Mouse (Mus musculus): ENCODE data around the gene Fam227a.

The Fam227a gene

GRCm38 (mm10) chr15:79609226-79609625, 49.5 kb downstream of the Fam227a start:
- DNase-seq, result no peak

GRCm38 (mm10) chr15:79608214-79608613, 50.5 kb downstream of the Fam227a start:
- no peak for DNase-seq

DNA sequence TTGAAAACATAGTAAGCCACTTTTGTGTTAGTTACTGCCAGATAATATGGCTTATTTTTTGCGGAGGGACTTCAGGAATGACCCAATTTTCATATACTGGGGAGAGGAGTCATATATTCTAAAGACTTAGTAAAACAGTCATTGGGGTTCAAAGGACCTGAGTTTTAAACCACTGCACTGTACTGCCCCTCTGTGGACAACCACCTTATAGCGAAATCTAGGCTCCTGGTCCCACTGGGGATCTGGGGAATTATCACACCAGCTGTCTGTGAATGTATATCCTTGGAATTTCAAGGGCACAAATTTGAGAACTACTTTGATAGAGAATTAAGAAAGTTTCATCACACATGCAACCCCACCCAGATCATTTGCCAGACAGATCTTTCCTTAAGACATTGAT, 51.0 kb downstream of the Fam227a start:
- peak in 1 of 2 experiments; percentile 33 for DNase-seq

DNA sequence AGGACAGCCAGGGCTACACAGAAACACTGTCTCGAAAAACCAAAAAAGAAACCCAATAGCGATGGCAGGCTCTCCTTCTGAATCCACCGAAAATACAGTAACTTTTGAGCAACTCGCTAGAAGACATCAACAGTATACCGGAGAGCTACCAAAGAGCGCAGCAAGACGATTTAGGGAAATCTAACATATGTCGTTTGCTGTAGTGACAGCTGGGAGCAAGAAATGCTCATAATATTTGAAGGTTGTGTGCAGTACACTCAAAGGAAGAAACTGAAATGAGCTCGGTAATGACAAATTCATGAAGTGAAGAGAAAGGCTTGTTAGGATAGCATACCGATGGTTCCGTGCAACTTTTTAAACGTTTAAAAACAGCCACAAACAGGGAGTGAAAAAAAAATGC, 52.6 kb downstream of the Fam227a start:
- no peak for DNase-seq

DNA sequence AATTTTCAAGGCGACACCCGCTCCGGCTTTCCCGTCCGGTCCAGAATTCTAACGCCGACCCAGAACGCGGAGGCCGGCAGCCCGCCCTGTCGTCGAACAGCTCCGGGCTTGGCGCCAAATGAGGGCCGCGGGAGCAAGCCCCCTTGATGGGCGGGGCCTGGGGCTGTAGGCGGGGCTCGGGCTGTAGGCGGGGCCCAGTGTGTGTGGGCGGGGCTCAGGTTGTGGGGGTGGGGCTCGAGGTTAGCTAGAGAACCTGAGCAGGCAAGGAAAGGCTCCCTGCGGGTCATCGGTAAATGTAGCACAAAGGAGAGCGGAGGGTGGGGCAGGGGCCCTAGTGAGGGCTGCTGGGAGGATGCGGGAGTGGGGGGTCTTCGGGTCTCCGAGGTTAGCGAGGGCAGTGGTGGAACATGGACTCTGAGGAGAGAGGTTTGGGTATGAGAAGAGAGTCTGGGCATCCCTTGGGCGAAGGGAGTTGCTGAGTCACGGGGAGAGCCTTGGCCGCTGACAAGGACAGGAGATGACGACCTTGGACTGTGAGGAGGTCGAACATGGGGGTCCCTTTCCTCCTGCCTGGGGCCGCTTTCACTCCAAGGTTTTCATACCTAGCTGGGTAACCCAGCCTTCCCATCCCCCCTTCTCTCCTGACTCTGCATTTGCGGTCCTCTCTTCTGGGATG, 53.6 kb downstream of the Fam227a start, which contains the start of gene Dmc1:
Gene Dmc1 (minus strand): TSS at position 120 of the 676 bp plus-strand sequence.
- DNase-seq, result peak in 1 of 2 experiments; percentile 44

- DNase-seq, result no peak
These were observed 58.6 kb downstream of the Fam227a start for GRCm38 (mm10) chr15:79600176-79600575.

DNA sequence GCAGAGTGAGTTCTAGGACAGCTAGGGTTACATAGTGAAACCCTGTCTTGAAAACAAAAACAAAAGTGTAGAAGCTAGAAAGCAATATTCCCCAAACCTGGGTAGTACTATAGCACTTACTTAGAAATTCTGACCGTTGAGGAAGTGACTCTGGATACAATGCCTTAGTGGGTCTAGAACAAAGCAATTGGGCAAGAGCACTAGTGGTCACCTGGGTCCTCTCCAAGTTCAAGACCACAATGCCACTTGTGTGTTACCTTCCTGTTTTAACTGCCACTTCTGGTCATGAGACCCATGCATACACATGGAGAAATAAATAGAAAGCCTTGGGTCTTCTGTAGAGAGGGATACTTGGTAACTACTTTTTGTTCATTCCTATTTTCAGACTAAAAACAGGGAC, 60.0 kb downstream of the Fam227a start:
- DNase-seq, result no peak

GRCm38 (mm10) chr15:79581581-79581980, 77.2 kb downstream of the Fam227a start:
- DNase-seq, result no peak

DNA sequence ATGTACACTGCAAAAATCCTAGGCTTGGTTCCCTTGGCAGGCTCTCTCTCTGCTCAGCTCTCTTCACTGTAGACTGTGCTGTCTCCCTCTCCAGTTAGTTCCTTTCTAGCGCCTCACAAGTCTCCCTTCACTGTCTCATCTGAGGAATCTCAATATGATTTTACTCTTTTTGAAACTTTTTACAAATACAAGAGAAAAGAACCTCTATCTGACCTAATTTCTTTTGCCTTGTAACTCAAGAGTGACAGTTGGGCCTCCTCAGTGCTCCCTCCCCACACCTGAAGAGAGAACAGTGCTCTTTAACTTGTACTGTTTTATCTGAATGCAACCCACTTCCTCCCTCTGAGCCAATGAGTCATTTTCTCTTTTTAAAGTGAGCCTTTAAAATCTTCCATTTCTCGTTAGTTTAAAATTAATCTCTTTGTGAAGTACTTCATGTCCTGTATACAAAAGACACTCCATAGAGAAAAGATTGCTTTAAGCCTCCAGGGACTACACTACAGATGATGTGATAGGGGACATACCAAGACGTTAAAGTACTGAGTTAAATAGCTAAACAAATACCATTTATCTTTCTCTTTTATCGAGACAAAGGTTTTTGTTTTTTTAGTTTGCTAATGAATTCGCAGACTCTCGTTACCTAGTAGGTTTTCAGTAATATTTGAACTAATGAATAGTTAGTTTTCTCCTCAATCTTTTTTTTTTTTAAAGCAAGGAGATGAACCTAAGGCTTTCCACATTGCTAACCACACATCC, 80.9 kb downstream of the Fam227a start:
- no peak for DNase-seq

- no peak for DNase-seq
These were observed 81.8 kb downstream of the Fam227a start for GRCm38 (mm10) chr15:79576947-79577346.

DNA sequence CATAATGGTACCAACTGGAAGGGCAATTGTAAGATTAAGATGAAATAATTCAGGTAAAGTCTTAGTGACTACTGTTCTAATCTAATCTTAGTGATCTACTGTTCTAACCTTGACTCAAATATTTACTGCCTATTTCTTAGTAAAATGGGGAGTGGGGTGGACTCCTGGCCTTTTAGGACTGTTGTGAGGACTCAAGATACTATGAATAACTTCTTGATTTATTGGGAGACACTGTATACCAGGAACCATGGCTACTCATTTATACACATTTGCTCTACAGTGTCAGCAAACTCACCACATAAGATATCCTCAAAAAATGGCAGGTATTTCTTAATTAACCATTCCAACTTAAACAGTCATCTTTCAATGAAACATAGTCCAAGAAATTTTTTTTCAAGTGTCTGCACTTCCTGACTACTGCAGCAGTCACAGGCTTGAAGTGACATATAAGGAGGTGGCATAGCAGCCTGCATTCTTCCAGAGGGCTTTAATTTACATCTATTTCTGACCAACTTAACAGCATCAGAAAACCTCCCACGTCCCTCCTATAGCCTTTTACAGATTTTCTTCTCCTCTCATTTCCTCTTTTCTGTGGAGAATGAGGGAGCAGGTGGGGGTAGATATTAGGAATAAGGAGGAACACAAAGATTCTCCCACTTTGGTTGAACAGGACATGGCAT, 83.1 kb downstream of the Fam227a start:
- DNase-seq, result no peak

DNA sequence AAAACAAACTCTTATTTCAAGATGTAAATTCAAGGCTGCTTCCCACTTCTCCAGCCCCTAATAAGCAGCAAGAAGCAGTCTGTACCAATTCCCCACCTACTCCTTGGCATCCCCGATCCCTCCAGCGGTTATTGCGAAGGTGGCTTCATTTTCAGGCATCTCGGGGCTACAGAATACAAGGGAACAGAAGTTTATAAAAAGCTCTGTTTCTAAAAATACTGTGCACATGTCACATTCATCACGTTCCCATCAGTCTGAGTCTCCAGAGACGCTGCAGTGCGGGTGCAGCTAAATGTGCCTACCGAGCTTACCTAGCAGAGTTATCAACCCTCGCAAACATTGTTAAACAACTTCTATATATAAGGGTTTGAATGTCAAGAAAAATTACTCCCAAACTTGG, 96.3 kb downstream of the Fam227a start:
- no peak for DNase-seq

DNA sequence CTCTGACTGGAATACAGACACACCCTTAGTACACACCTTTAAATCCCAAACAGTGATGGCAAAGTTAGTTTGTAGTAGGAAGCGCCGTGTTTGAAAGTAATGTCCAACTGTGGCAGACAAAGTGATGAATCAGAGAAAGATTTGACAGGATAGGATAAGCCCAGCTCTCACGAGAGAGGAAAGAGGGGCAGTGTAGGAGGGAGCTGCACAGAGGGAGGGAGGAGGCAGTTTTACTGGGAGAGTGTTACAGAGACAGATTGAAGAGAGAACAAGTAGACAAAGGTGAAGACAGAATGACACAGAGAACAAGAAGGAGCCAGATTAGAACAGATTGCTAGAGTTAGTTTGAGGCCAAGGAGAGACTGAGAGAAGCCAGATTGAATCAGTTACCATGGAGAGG, 99.1 kb downstream of the Fam227a start:
- no peak for DNase-seq
